Mouse (Mus musculus): ENCODE data around the gene Epha7. TPM values are rescaled to one million over a fixed set of nuclear protein-coding genes. Genes with fewer than 3 reads are reported as not detected.

Gene Epha7
- polyA plus RNA-seq, 1 experiment: 0.05 TPM

DNA sequence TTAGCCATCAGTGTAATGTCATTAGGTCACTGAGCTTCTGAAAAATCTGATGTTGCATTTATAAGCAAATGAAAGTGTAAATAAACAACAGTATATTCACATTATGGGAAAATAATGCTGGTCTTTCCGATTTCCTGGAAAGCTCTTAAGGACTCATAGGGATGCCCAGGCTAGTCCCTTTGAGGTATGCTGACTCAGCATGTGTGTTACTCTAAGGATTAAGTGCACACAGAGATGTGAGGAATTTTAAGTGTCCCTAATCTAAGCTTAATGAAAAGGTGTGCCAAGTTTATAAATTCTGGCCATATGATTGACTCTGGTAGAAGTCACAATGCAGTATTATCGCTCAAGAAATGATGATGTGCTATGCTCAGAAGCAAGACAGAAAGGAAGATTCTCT lies 127.8 kb downstream of the Epha7 start:
- Histone ChIP-seq H3K27ac (ENCODE audit: insufficient read depth, low read length) (no peak overlapping the region), H3K4me1 (ENCODE audit: control insufficient read depth, insufficient read depth, insufficient read length) (no peaks in the 10 kb centered on the region), H3K27me3 (ENCODE audit: control insufficient read depth, insufficient read depth, low read length) (no peaks in the 10 kb centered on the region), H3K36me3 (ENCODE audit: control insufficient read depth, insufficient read depth, low read length) (no peaks in the 10 kb centered on the region), H3K4me3 (ENCODE audit: extremely low read depth, insufficient read depth, insufficient read length) (no peak overlapping the region)
- DNase-seq (ENCODE audit: low read depth in 1 of 2, low spot score in 2 of 2): no peak
- WGBS: 92% methylated on average over 2 of the region's 2 CpGs
- TF ChIP-seq CTCF (IDR thresholded peaks at IDR 0.05; ENCODE audit: extremely low read depth, insufficient read depth, insufficient read length, insufficient replicate concordance) (no peak), POLR2A (IDR thresholded peaks at IDR 0.05; ENCODE audit: low read depth, low read length) (no peak)

DNA sequence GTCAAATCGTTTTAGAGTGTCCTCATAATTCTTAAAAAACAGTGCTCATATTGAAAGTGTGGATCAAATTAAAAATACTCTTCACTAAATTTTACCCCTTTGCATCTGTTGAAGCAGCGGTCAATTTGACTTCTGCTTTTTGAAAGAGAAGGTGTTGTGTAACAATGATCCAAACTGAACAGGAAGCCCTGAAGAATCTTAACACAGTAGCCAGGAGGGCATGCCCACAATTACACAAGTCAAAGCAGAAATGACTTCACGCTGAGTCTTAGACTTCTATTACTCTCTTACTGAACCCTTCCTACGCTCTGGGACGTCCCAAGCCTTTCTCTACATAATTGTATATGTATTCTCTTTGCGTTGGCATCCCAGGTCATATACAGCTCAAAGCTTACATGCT lies 131.3 kb downstream of the Epha7 start:
- 21% methylated on average over 6 of the region's 6 CpGs for WGBS
- no peaks in the 10 kb centered on the region for H3K27me3 ChIP-seq (ENCODE audit: control insufficient read depth, insufficient read depth, low read length)
- H3K4me1 ChIP-seq (ENCODE audit: control insufficient read depth, insufficient read depth, insufficient read length): no peaks in the 10 kb centered on the region
- no peaks in the 10 kb centered on the region for H3K36me3 ChIP-seq (ENCODE audit: control insufficient read depth, insufficient read depth, low read length)
- H3K4me3 ChIP-seq (ENCODE audit: extremely low read depth, insufficient read depth, insufficient read length): no peak overlapping the region
- no peak for DNase-seq (ENCODE audit: low read depth in 1 of 2, low spot score in 2 of 2)
- no peak overlapping the region for H3K27ac ChIP-seq (ENCODE audit: insufficient read depth, low read length)
- no peak for TF ChIP-seq POLR2A (IDR thresholded peaks at IDR 0.05; ENCODE audit: low read depth, low read length)
- no peak for TF ChIP-seq CTCF (IDR thresholded peaks at IDR 0.05; ENCODE audit: extremely low read depth, insufficient read depth, insufficient read length, insufficient replicate concordance)

DNA sequence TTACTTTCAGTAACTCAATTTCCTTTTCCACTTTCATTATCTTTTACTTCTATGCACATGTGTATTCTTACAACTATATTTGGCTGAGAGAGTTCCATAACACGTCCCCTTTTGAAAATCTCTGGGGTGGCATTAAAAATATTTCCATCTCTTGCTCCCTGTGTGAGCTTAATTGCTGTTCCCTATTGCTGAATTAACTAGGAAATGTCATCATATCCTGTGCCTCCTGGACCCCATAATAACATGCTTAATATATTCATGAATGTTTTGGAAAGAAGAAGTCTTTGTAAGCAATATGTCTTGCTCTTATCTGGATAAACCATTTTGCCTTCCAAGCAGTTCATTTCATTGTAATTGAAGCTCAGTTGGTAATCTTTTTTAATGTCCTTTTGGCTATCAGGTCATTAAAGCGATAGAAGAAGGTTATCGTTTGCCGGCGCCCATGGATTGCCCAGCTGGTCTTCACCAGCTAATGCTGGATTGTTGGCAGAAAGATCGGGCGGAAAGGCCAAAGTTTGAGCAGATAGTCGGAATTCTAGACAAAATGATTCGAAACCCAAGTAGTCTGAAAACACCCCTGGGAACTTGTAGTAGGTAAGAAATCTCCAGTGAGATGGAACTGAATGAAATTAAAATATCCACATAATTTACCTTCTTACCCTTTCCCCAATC lies 148.1 kb downstream of the Epha7 start:
- Histone ChIP-seq H3K36me3 (ENCODE audit: control insufficient read depth, insufficient read depth, low read length) (no peaks in the 10 kb centered on the region), H3K27me3 (ENCODE audit: control insufficient read depth, insufficient read depth, low read length) (no peaks in the 10 kb centered on the region), H3K4me1 (ENCODE audit: control insufficient read depth, insufficient read depth, insufficient read length) (no peaks in the 10 kb centered on the region), H3K27ac (ENCODE audit: insufficient read depth, low read length) (no peak overlapping the region), H3K4me3 (ENCODE audit: extremely low read depth, insufficient read depth, insufficient read length) (no peak overlapping the region)
- 85% methylated on average over 9 of the region's 9 CpGs for WGBS
- DNase-seq (ENCODE audit: low read depth in 1 of 2, low spot score in 2 of 2): no peak
- TF ChIP-seq CTCF (IDR thresholded peaks at IDR 0.05; ENCODE audit: extremely low read depth, insufficient read depth, insufficient read length, insufficient replicate concordance) (no peak), POLR2A (IDR thresholded peaks at IDR 0.05; ENCODE audit: low read depth, low read length) (no peak)

DNA sequence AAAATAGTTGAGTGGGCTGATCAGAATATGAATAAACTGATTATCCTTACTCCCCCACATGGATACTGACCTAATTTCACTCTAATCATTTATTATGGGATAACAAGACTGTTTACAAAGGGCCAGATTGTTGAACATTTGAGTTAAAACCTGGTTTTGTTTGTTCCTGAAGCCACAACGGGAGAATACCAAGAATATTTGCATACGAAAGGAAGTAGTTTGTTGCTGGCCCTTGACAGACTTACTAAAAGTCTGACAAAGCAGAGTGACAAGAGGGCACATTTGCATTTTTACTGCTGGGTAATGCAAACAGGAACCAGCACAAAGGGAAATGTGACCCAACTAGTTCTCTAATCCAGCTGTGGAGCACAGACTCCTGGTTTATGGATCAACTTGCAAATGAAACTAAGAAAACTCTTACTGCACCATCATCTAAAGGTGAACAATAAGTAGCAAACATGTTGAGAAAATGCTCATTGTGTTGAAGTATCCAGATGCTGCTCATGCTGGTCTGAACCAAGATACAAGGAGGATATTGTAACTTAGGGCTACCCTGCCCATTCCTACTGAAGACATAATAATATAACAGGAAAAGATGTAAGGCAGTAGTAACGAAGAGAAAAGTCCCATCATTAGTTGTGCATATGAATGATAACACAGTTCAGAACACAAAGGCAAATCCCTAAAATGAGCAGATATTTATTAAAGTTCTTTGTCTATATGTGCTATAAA lies 154.8 kb downstream of the Epha7 start:
- DNase-seq (ENCODE audit: low read depth in 1 of 2, low spot score in 2 of 2): no peak
- TF ChIP-seq POLR2A (IDR thresholded peaks at IDR 0.05; ENCODE audit: low read depth, low read length): no peak
- TF ChIP-seq CTCF (IDR thresholded peaks at IDR 0.05; ENCODE audit: extremely low read depth, insufficient read depth, insufficient read length, insufficient replicate concordance): no peak
- 61% methylated on average over 3 of the region's 3 CpGs for WGBS
- Histone ChIP-seq H3K36me3 (ENCODE audit: control insufficient read depth, insufficient read depth, low read length) (no peaks in the 10 kb centered on the region), H3K4me3 (ENCODE audit: extremely low read depth, insufficient read depth, insufficient read length) (no peak overlapping the region), H3K27me3 (ENCODE audit: control insufficient read depth, insufficient read depth, low read length) (no peaks in the 10 kb centered on the region), H3K27ac (ENCODE audit: insufficient read depth, low read length) (no peak overlapping the region), H3K4me1 (ENCODE audit: control insufficient read depth, insufficient read depth, insufficient read length) (no peaks in the 10 kb centered on the region)

DNA sequence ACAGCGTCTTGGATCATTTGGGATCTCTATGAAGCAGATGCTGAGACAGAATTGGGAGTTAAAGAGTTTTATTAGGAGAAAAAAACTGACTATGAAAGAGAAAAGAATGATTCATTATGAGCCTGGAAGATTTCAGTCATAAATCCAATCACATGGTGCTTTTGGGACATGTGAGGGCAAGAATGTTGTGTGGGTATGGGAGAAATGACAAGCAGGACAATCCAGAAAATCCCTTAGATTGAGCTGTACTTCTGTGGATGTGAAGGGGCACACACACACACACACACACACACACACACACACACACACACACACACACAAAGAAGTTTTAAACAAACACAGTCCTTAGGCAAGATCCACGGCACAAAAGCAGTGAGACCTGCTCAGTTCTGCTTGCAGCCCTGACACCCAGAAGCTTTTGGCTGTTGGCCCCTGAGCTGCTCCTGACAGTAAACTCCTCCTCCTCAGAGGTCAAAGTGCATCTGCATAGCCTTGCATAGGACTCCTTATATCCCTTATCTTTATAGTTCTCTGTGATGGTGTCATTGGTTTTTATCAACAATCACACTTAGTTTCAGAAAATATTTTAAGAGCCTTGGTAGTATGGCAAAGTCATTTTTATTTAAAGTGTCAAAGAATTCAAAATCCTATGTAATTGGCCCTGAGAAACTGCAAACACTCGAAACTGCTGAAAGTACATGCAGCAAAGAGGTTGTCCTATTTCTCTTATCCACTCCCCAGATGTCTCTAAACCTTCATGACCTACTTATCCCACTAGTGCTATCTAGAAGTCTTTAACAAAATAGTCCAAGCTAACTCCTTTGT lies 185.7 kb downstream of the Epha7 start:
- WGBS: 76% methylated on average over 3 of the region's 3 CpGs

DNA sequence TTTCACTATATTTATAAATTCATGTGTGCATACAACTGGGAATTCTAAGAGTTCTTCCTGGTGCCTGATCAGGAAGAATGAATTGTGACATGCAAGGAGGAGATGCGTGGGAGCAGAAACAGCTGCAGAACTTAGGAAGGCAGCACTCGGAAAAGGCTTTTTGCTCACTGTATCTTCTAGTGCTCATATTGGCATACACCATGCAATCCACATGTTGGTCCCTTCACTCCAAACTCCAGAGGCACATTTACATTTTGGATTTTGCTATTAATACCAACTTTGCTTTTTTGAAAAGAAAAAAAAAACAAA lies 186.3 kb downstream of the Epha7 start:
- 91% methylated on average over 2 of the region's 2 CpGs for WGBS
- Histone ChIP-seq H3K36me3 (ENCODE audit: control insufficient read depth, insufficient read depth, low read length) (no peaks in the 10 kb centered on the region), H3K27me3 (ENCODE audit: control insufficient read depth, insufficient read depth, low read length) (no peaks in the 10 kb centered on the region), H3K4me1 (ENCODE audit: control insufficient read depth, insufficient read depth, insufficient read length) (no peaks in the 10 kb centered on the region), H3K4me3 (ENCODE audit: extremely low read depth, insufficient read depth, insufficient read length) (no peak overlapping the region), H3K27ac (ENCODE audit: insufficient read depth, low read length) (no peak overlapping the region)
- TF ChIP-seq POLR2A (IDR thresholded peaks at IDR 0.05; ENCODE audit: low read depth, low read length): no peak
- no peak for TF ChIP-seq CTCF (IDR thresholded peaks at IDR 0.05; ENCODE audit: extremely low read depth, insufficient read depth, insufficient read length, insufficient replicate concordance)
- no peak for DNase-seq (ENCODE audit: low read depth in 1 of 2, low spot score in 2 of 2)

More for the DNA sequence above, 185.7 kb downstream of the Epha7 start:
- Histone ChIP-seq H3K27ac (ENCODE audit: insufficient read depth, low read length) (no peak overlapping the region), H3K36me3 (ENCODE audit: control insufficient read depth, insufficient read depth, low read length) (no peaks in the 10 kb centered on the region), H3K4me1 (ENCODE audit: control insufficient read depth, insufficient read depth, insufficient read length) (no peaks in the 10 kb centered on the region), H3K27me3 (ENCODE audit: control insufficient read depth, insufficient read depth, low read length) (no peaks in the 10 kb centered on the region), H3K4me3 (ENCODE audit: extremely low read depth, insufficient read depth, insufficient read length) (no peak overlapping the region)
- no peak for DNase-seq (ENCODE audit: low read depth in 1 of 2, low spot score in 2 of 2)
- TF ChIP-seq CTCF (IDR thresholded peaks at IDR 0.05; ENCODE audit: extremely low read depth, insufficient read depth, insufficient read length, insufficient replicate concordance): no peak
- TF ChIP-seq POLR2A (IDR thresholded peaks at IDR 0.05; ENCODE audit: low read depth, low read length): no peak
